Mouse (Mus musculus): ENCODE results near the gene Usmg5. TPM values are rescaled to one million over a fixed set of nuclear protein-coding genes. Genes with fewer than 3 reads are reported as not detected.

Gene Usmg5
- polyA plus RNA-seq (2014; fragmentation: Illumina TruSeq; extraction: RNeasy Lipid Tissue Mini Kit (QIAGEN cat#74804); ENCODE audit: low read depth, low replicate concordance): 2,694 TPM

DNA sequence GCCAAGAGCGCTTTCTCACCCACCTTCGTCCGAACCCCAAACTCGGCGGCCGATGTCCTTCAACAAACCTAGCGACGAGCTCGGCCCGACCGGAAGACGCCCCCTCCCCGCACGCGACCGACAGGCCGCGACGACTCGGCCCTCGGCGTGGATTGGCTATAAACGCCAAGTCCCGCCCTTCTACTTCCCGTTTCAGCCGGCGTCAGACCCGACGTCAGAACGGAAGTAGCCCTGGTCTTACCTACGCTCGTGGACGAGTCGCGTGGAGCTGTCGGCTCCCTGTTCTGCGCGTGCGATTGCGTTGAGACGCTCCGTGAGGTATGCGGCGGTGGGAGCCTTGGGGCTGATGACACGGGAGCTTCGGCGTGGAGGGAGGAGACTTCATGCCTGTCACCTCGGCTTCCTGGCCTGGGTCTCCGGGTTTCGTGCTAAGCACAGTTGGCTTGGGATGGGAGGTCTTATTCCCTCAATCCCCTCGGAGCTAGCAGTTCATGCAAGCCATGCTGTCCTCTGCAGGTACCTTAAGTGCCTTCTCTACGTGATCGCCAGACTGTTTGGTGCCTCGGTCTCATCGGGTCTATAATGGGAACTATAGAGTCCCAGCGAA is at the start of gene Usmg5, which contains the start of gene Pdcd11:
Gene Usmg5, minus strand, starts transcription at position 98 of the 607 bp plus-strand sequence.
Gene Pdcd11, plus strand, starts transcription at position 219 of the 607 bp plus-strand sequence.

GRCm38 (mm10) chr19:47137771-47138421 is 47.4 kb upstream of the Usmg5 start, which contains the start of gene Calhm2:
Gene Calhm2 (minus strand): TSS chr19:47138294.

GRCm38 (mm10) chr19:47067096-47067882 is 23.2 kb downstream of the Usmg5 start, which contains the start of gene Taf5:
Gene Taf5 (plus strand): TSS chr19:47067746.

DNA sequence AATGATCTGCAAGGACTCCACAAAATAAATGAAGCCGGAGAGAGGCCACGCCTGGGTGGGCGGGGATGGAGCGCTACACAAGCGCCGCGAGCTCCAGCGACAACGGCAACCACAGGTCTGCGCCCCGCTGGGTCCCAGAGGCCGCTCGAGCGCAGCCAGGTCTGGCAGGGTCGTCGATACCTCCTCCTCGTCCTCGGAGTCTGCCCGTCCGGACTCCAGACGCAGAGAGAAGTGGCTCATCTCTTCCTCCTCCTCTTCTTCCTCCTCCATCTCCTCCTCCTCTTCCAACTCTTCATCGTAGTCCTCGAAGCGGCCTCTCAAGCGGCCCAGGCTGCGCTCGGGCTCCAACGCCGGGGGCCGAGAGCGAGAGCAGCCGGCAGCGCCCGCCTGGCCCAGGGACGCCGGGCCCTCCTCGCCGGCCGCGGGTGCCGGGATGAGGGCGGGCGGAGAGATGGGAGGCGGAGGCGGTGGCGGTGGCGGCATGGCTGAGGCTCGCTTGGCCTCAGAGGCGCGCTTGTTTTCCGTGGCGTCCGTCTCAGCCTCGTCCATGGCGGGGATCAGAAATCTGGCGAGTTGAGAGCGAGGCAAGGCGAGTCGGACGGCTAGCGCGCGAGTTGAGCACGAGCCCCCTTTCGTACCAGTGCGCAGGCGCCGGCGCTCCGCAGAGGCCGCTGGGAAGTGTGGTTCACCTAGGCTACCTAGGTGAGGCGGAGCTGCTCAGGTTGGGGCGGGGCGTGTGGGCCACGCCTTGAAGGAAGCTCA is 40.0 kb downstream of the Usmg5 start, which contains the start of gene Pcgf6:
Gene Pcgf6, minus strand, starts transcription at position 636 of the 762 bp plus-strand sequence.

Other genes with a start within 250 kb of the Usmg5 start
- not detected for gene Ina, start 75.9 kb downstream of the Usmg5 start, polyA plus RNA-seq (2014; fragmentation: Illumina TruSeq; extraction: RNeasy Lipid Tissue Mini Kit (QIAGEN cat#74804); ENCODE audit: low read depth, low replicate concordance)
- gene Nt5c2, start 75.5 kb downstream of the Usmg5 start, polyA plus RNA-seq (2014; fragmentation: Illumina TruSeq; extraction: RNeasy Lipid Tissue Mini Kit (QIAGEN cat#74804); ENCODE audit: low read depth, low replicate concordance): 34.7 TPM
- 4.6 TPM for gene Pcgf6, start 39.7 kb downstream of the Usmg5 start, polyA plus RNA-seq (2014; fragmentation: Illumina TruSeq; extraction: RNeasy Lipid Tissue Mini Kit (QIAGEN cat#74804); ENCODE audit: low read depth, low replicate concordance)
- 2.6 TPM for gene Taf5, start 22.9 kb downstream of the Usmg5 start, polyA plus RNA-seq (2014; fragmentation: Illumina TruSeq; extraction: RNeasy Lipid Tissue Mini Kit (QIAGEN cat#74804); ENCODE audit: low read depth, low replicate concordance)
- 12.6 TPM for gene Pdcd11, start 121 bp upstream of the Usmg5 start, polyA plus RNA-seq (2014; fragmentation: Illumina TruSeq; extraction: RNeasy Lipid Tissue Mini Kit (QIAGEN cat#74804); ENCODE audit: low read depth, low replicate concordance)
- 5.2 TPM for gene Calhm2, start 47.6 kb upstream of the Usmg5 start, polyA plus RNA-seq (2014; fragmentation: Illumina TruSeq; extraction: RNeasy Lipid Tissue Mini Kit (QIAGEN cat#74804); ENCODE audit: low read depth, low replicate concordance)
- not detected for gene Calhm1, start 53.6 kb upstream of the Usmg5 start, polyA plus RNA-seq (2014; fragmentation: Illumina TruSeq; extraction: RNeasy Lipid Tissue Mini Kit (QIAGEN cat#74804); ENCODE audit: low read depth, low replicate concordance)
- gene Calhm3, start 67.1 kb upstream of the Usmg5 start, polyA plus RNA-seq (2014; fragmentation: Illumina TruSeq; extraction: RNeasy Lipid Tissue Mini Kit (QIAGEN cat#74804); ENCODE audit: low read depth, low replicate concordance): not detected
- 1.3 TPM for gene Neurl1a, start 88.2 kb upstream of the Usmg5 start, polyA plus RNA-seq (2014; fragmentation: Illumina TruSeq; extraction: RNeasy Lipid Tissue Mini Kit (QIAGEN cat#74804); ENCODE audit: low read depth, low replicate concordance)

Data from heart, adult 10 weeks (tissue).